Mouse (Mus musculus) heart, embryonic 16.5 days (tissue): Measurements from ENCODE around the gene Rgl2. TPM values are rescaled to one million over a fixed set of nuclear protein-coding genes. Genes with fewer than 3 reads are reported as not detected.

Experiments used
- ATAC-seq: fragments of 200-750 bp; cut with Nextera tagmentation; replicated peaks from 2 replicates; pipeline ENCODE4 v1.8.0; 2017; ENCODE audit warnings: moderate number of reproducible peaks; ENCODE audit not compliant: insufficient read depth, low FRiP score; ENCODE audit errors: extremely low read depth
- H3K27ac ChIP-seq: fragments of 300-500 bp; sonication (generic); 2 replicates; pipeline ENCODE4 v1.5.1; 2014; ENCODE audit warnings: mild to moderate bottlenecking, low read length, control low read depth, moderate library complexity
- H3K27me3 ChIP-seq: fragments of 300-500 bp; sonication (generic); 2 replicates; pipeline ENCODE4 v1.6.1; 2014; ENCODE audit warnings: low read length, mixed read lengths; ENCODE audit not compliant: control insufficient read depth, insufficient read depth
- H3K36me3 ChIP-seq: fragments of 300-500 bp; sonication (generic); 2 replicates; pipeline ENCODE4 v1.6.1; 2014; ENCODE audit not compliant: control insufficient read depth, insufficient read depth
- H3K4me1 ChIP-seq: fragments of 300-500 bp; sonication (generic); 2 replicates; pipeline ENCODE4 v1.6.1; 2014; ENCODE audit warnings: low read length, mixed read lengths; ENCODE audit not compliant: control insufficient read depth, insufficient read depth
- H3K4me2 ChIP-seq: fragments of 300-500 bp; sonication (generic); 2 replicates; pipeline ENCODE4 v1.6.1; 2014; ENCODE audit warnings: low read depth, mild to moderate bottlenecking, control low read depth, low read length
- H3K4me3 ChIP-seq: fragments of 300-500 bp; sonication (generic); 2 replicates; pipeline ENCODE4 v1.5.1; 2014; ENCODE audit warnings: mild to moderate bottlenecking, control low read depth, low read length
- H3K9ac ChIP-seq: fragments of 300-500 bp; sonication (generic); 2 replicates; pipeline ENCODE4 v1.6.1; 2014; ENCODE audit warnings: low read length, control low read depth
- H3K9me3 ChIP-seq: fragments of 300-500 bp; sonication (generic); replicated peaks from 2 replicates; pipeline ENCODE4 v1.6.1; 2016; ENCODE audit warnings: low read length; ENCODE audit not compliant: control insufficient read depth
- WGBS: fragments of 180-500 bp; shearing (Covaris S2); extraction: QIAGEN DNeasy Blood & Tissue Kit; methylation state at CpG from one replicate; pipeline ENCODE4 v1.1.7; 2014; 5-methylcytosine and 5-hydroxymethylcytosine counted together
- polyA plus RNA-seq: library from polyadenylated mRNA; unstranded; fragments of >200 nt; fragmentation: Nextera tagmentation; extraction: Ambion mirVana; gene quantifications from 2 replicates; pipeline ENCODE4 v1.2.1, GENCODE M21; 2015

Gene Rgl2
- polyA plus RNA-seq, 1 experiment from 2014 or later: 40.8 TPM

GRCm38 (mm10) chr17:33968927-33969326 lies 39.6 kb downstream of the Rgl2 start:
- Histone ChIP-seq H3K9ac (no peak overlapping the region), H3K4me1 (no peaks in the 10 kb centered on the region), H3K27me3 (no peaks in the 10 kb centered on the region), H3K36me3 (no peaks in the 10 kb centered on the region), H3K4me2 (no peak overlapping the region), H3K27ac (no peak overlapping the region), H3K4me3 (no peak overlapping the region), H3K9me3 (peaks cover 8% of the 10 kb centered on the region)
- 31% methylated on average over 5 of the region's 5 CpGs for WGBS
- no peak; the same call in 1 of the 2 replicates for ATAC-seq

GRCm38 (mm10) chr17:33969394-33969793 lies 40.1 kb downstream of the Rgl2 start:
- WGBS: 71% methylated on average over 4 of the region's 4 CpGs
- Histone ChIP-seq H3K36me3 (no peaks in the 10 kb centered on the region), H3K4me3 (no peak overlapping the region), H3K27me3 (0 out of 2 replicates have a peak, but pooled peaks cover 2% of the 10 kb centered on the region), H3K9ac (no peak overlapping the region), H3K4me2 (no peak overlapping the region), H3K9me3 (peaks cover 8% of the 10 kb centered on the region), H3K4me1 (no peaks in the 10 kb centered on the region), H3K27ac (no peak overlapping the region)
- ATAC-seq: no peak

GRCm38 (mm10) chr17:33972691-33973090 lies 43.3 kb downstream of the Rgl2 start:
- 3% methylated on average over 1 of the region's 1 CpGs for WGBS
- no peak overlapping the region for H3K4me2 ChIP-seq
- ATAC-seq: no peak

GRCm38 (mm10) chr17:33973572-33973971 lies 44.2 kb downstream of the Rgl2 start:
- Histone ChIP-seq H3K36me3 (no peaks in the 10 kb centered on the region), H3K27ac (no peak overlapping the region), H3K9me3 (peaks cover 8% of the 10 kb centered on the region), H3K4me1 (peaks cover 7% of the 10 kb centered on the region), H3K4me3 (no peak overlapping the region), H3K4me2 (no peak overlapping the region), H3K9ac (no peak overlapping the region), H3K27me3 (peaks cover 22% of the 10 kb centered on the region)
- whole genome bisulfite sequencing: 57% methylated on average over 3 of the region's 3 CpGs
- ATAC-seq: no peak

More at GRCm38 (mm10) chr17:33972691-33973090, 43.3 kb downstream of the Rgl2 start:
- Histone ChIP-seq H3K4me1 (no peaks in the 10 kb centered on the region), H3K27me3 (peaks cover 14% of the 10 kb centered on the region), H3K9ac (no peak overlapping the region), H3K36me3 (no peaks in the 10 kb centered on the region), H3K27ac (no peak overlapping the region), H3K4me3 (no peak overlapping the region), H3K9me3 (peaks cover 8% of the 10 kb centered on the region)

GRCm38 (mm10) chr17:33977861-33978557 lies 48.7 kb downstream of the Rgl2 start:
- Histone ChIP-seq H3K9me3 (no peaks in the 10 kb centered on the region), H3K4me2 (peak overlapping the region; percentile 64), H3K4me1 (peaks cover 16% of the 10 kb centered on the region), H3K9ac (peak overlapping the region; percentile 34), H3K27me3 (peaks cover 38% of the 10 kb centered on the region), H3K36me3 (no peaks in the 10 kb centered on the region), H3K27ac (no peak overlapping the region), H3K4me3 (peak overlapping the region; percentile 52)
- ATAC-seq: no peak
- 2% methylated on average over 57 of the region's 57 CpGs for WGBS

GRCm38 (mm10) chr17:33978631-33979031 lies 49.3 kb downstream of the Rgl2 start:
- ATAC-seq: 0 out of 2 replicates have a peak, but pooled peaks have one; percentile 10
- Histone ChIP-seq H3K4me2 (peak overlapping the region; percentile 64), H3K27me3 (peaks cover 38% of the 10 kb centered on the region), H3K27ac (no peak overlapping the region), H3K9me3 (no peaks in the 10 kb centered on the region), H3K36me3 (no peaks in the 10 kb centered on the region), H3K4me3 (peak overlapping the region; percentile 52), H3K9ac (peak overlapping the region; percentile 34), H3K4me1 (peaks cover 16% of the 10 kb centered on the region)
- WGBS: under 1% methylated on average over 17 of the region's 17 CpGs

GRCm38 (mm10) chr17:33979512-33980050 lies 50.2 kb downstream of the Rgl2 start:
- H3K4me3 ChIP-seq: no peak overlapping the region
- no peaks in the 10 kb centered on the region for H3K36me3 ChIP-seq
- H3K27me3 ChIP-seq: peaks cover 36% of the 10 kb centered on the region
- H3K9me3 ChIP-seq: no peaks in the 10 kb centered on the region
- no peak for ATAC-seq
- peaks cover 16% of the 10 kb centered on the region for H3K4me1 ChIP-seq
- no peak overlapping the region for H3K27ac ChIP-seq
- no peak overlapping the region for H3K9ac ChIP-seq
- 52% methylated on average over 6 of the region's 6 CpGs for WGBS
- no peak overlapping the region for H3K4me2 ChIP-seq

GRCm38 (mm10) chr17:33980181-33981035 lies 51.1 kb downstream of the Rgl2 start:
- WGBS: 69% methylated on average over 19 of the region's 19 CpGs
- H3K27ac ChIP-seq: peak overlapping the region; percentile 50
- peaks cover 16% of the 10 kb centered on the region for H3K4me1 ChIP-seq
- peak; percentile 5; the same call in 1 of the 2 replicates for ATAC-seq
- H3K27me3 ChIP-seq: peaks cover 36% of the 10 kb centered on the region
- H3K9me3 ChIP-seq: no peaks in the 10 kb centered on the region
- no peaks in the 10 kb centered on the region for H3K36me3 ChIP-seq
- H3K9ac ChIP-seq: no peak overlapping the region; the same call in 1 of the 2 replicates
- peak overlapping the region; percentile 75; the same call in 1 of the 2 replicates for H3K4me2 ChIP-seq
- H3K4me3 ChIP-seq: no peak overlapping the region
